Mouse (Mus musculus) thymus, postnatal 25 days (tissue): ENCODE results near the gene Hinfp.
"Not testable (repeated sequence)": the region's sequence is repeated elsewhere in the genome, so short reads cannot be mapped to it uniquely, and the experiment has no call there.

Experiments
- DNase-seq: peaks from one replicate; pipeline ENCODE4 v3.0.0; 2022

The Hinfp gene

GRCm38 (mm10) chr9:44330736-44331135 lies 25.3 kb upstream of the Hinfp start:
- DNase-seq = no peak

- no peak for DNase-seq
Measured at GRCm38 (mm10) chr9:44327926-44328325, 22.5 kb upstream of the Hinfp start.

GRCm38 (mm10) chr9:44327064-44327711 lies 21.7 kb upstream of the Hinfp start:
- DNase-seq = no peak

- peak; percentile 77 for DNase-seq
Measured at GRCm38 (mm10) chr9:44326371-44327063, 21.0 kb upstream of the Hinfp start.

GRCm38 (mm10) chr9:44325768-44326370 lies 20.4 kb upstream of the Hinfp start, which contains the start of gene Dpagt1:
TSS of gene Dpagt1 (plus strand) at chr9:44326019.
- DNase-seq = no peak

- not testable (repeated sequence) for DNase-seq
Measured at GRCm38 (mm10) chr9:44325032-44325767, 19.7 kb upstream of the Hinfp start.

GRCm38 (mm10) chr9:44324147-44324546 lies 18.7 kb upstream of the Hinfp start:
- DNase-seq = no peak

- DNase-seq = not testable (repeated sequence)
Measured at GRCm38 (mm10) chr9:44323656-44324055, 18.2 kb upstream of the Hinfp start.

- DNase-seq = no peak
Measured at GRCm38 (mm10) chr9:44320799-44321133, 15.3 kb upstream of the Hinfp start.

- DNase-seq = peak; percentile 84
Measured at GRCm38 (mm10) chr9:44319887-44320798, 14.7 kb upstream of the Hinfp start, which contains the start of gene C2cd2l. TSS of gene C2cd2l (minus strand) at chr9:44320285.

GRCm38 (mm10) chr9:44319105-44319886 lies 13.8 kb upstream of the Hinfp start:
- peak; percentile 58 for DNase-seq

- no peak for DNase-seq
Measured at GRCm38 (mm10) chr9:44318826-44319095, 13.3 kb upstream of the Hinfp start.

- no peak for DNase-seq
Measured at GRCm38 (mm10) chr9:44318076-44318825, 12.8 kb upstream of the Hinfp start.

GRCm38 (mm10) chr9:44317452-44317851 lies 12.0 kb upstream of the Hinfp start:
- DNase-seq = no peak

- DNase-seq = no peak
Measured at GRCm38 (mm10) chr9:44314910-44315309, 9.4 kb upstream of the Hinfp start.

GRCm38 (mm10) chr9:44314257-44314547 lies 8.7 kb upstream of the Hinfp start:
- DNase-seq = no peak

- no peak for DNase-seq
Measured at GRCm38 (mm10) chr9:44313476-44314256, 8.2 kb upstream of the Hinfp start.

- no peak for DNase-seq
Measured at GRCm38 (mm10) chr9:44311136-44312134, 6.0 kb upstream of the Hinfp start.

- no peak for DNase-seq
Measured at GRCm38 (mm10) chr9:44310750-44311135, 5.3 kb upstream of the Hinfp start.
